Mouse (Mus musculus) heart, embryonic 15.5 days (tissue): Measurements from ENCODE around the gene Atg2a. TPM values are rescaled to one million over a fixed set of nuclear protein-coding genes. Genes with fewer than 3 reads are reported as not detected.
"Not testable (repeated sequence)": the region's sequence is repeated elsewhere in the genome, so short reads cannot be mapped to it uniquely, and the experiment has no call there.

Experiments
- ATAC-seq: fragments of 200-750 bp; cut with Nextera tagmentation; replicated peaks from 2 replicates; pipeline ENCODE4 v1.8.0; 2017; ENCODE audit warnings: low read depth, moderate TSS enrichment; ENCODE audit not compliant: insufficient number of reproducible peaks, insufficient read depth, low FRiP score
- H3K27ac ChIP-seq: fragments of 300-500 bp; sonication (generic); 2 replicates; pipeline ENCODE4 v1.5.1; 2015; ENCODE audit warnings: mild to moderate bottlenecking, inconsistent platforms
- H3K27me3 ChIP-seq: fragments of 300-500 bp; sonication (generic); 2 replicates; pipeline ENCODE4 v1.6.1; 2015; ENCODE audit warnings: inconsistent platforms
- H3K36me3 ChIP-seq: fragments of 300-500 bp; sonication (generic); 2 replicates; pipeline ENCODE4 v1.6.1; 2015; ENCODE audit warnings: mild to moderate bottlenecking, inconsistent platforms
- H3K4me1 ChIP-seq: fragments of 300-500 bp; sonication (generic); replicated peaks from 2 replicates; pipeline ENCODE4 v1.6.1; 2015; ENCODE audit warnings: inconsistent platforms
- H3K4me2 ChIP-seq: fragments of 300-500 bp; sonication (generic); 2 replicates; pipeline ENCODE4 v1.6.1; 2015; ENCODE audit warnings: inconsistent platforms, mild to moderate bottlenecking, moderate library complexity
- H3K4me3 ChIP-seq: fragments of 300-500 bp; sonication (generic); 2 replicates; pipeline ENCODE4 v1.5.1; 2015; ENCODE audit warnings: mild to moderate bottlenecking, inconsistent platforms
- H3K9ac ChIP-seq: fragments of 300-500 bp; sonication (generic); 2 replicates; pipeline ENCODE4 v1.6.1; 2015; ENCODE audit warnings: mild to moderate bottlenecking, inconsistent platforms
- H3K9me3 ChIP-seq: fragments of 300-500 bp; sonication (generic); replicated peaks from 2 replicates; pipeline ENCODE4 v1.6.1; 2016; ENCODE audit warnings: inconsistent platforms
- WGBS: fragments of 180-500 bp; shearing (Covaris S2); methylation state at CpG from one replicate; pipeline ENCODE4 v1.1.7; 2015; ENCODE audit warnings: mixed read lengths; 5-methylcytosine and 5-hydroxymethylcytosine counted together
- microRNA counts: library from miRNA; unstranded; fragments of <30 nt; microRNA quantifications from one replicate; lab custom pipeline; 2016
- microRNA-seq: library from miRNA; unstranded; fragments of <30 nt; microRNA quantifications from one replicate; pipeline ENCODE4, GENCODE M21; 2016
- polyA plus RNA-seq: library from polyadenylated mRNA; unstranded; fragments of >200 nt; fragmentation: Nextera tagmentation; extraction: Ambion mirVana; gene quantifications from 2 replicates; pipeline ENCODE4 v1.2.1, GENCODE M21; 2015

Gene Atg2a
- polyA plus RNA-seq, 1 experiment from 2014 or later = 6.7 TPM

- H3K9ac ChIP-seq = no peak overlapping the region
- WGBS = 80% methylated on average over 9 of the region's 9 CpGs
- H3K36me3 ChIP-seq = peaks cover 7% of the 10 kb centered on the region; the same call in 1 of the 2 replicates
- peak overlapping the region; percentile 78; the same call in 1 of the 2 replicates for H3K4me2 ChIP-seq
- H3K27ac ChIP-seq = no peak overlapping the region
- no peak overlapping the region for H3K4me3 ChIP-seq
- H3K4me1 ChIP-seq = peaks cover 31% of the 10 kb centered on the region
- H3K9me3 ChIP-seq = no peaks in the 10 kb centered on the region
- H3K27me3 ChIP-seq = no peaks in the 10 kb centered on the region
- no peak for ATAC-seq
These were observed 66.5 kb downstream of the Atg2a start for GRCm38 (mm10) chr19:6307733-6308531.

GRCm38 (mm10) chr19:6310181-6310580, 68.7 kb downstream of the Atg2a start:
- Histone ChIP-seq H3K4me2 (no peak overlapping the region), H3K36me3 (peaks cover 24% of the 10 kb centered on the region; the same call in 1 of the 2 replicates), H3K4me3 (no peak overlapping the region), H3K4me1 (peaks cover 21% of the 10 kb centered on the region), H3K9me3 (no peaks in the 10 kb centered on the region), H3K27ac (no peak overlapping the region), H3K9ac (no peak overlapping the region), H3K27me3 (no peaks in the 10 kb centered on the region)
- no peak for ATAC-seq
- WGBS = 88% methylated on average over 5 of the region's 5 CpGs

- Histone ChIP-seq H3K36me3 (peaks cover 38% of the 10 kb centered on the region; the same call in 1 of the 2 replicates), H3K4me1 (peaks cover 13% of the 10 kb centered on the region)
These were observed 70.3 kb downstream of the Atg2a start for GRCm38 (mm10) chr19:6311783-6312182.

More at GRCm38 (mm10) chr19:6311783-6312182, 70.3 kb downstream of the Atg2a start:
- not testable (repeated sequence) for H3K9me3 ChIP-seq, H3K4me2 ChIP-seq, H3K4me3 ChIP-seq, H3K27me3 ChIP-seq, ATAC-seq, H3K27ac ChIP-seq, H3K9ac ChIP-seq
- 85% methylated on average over 3 of the region's 3 CpGs for WGBS

MicroRNA genes within 50 kb of the gene (microRNA counts, 519-probe panel; counts per million panel counts)
- 2,124 counts per million, percentile 28 among the panel's probes with 10 or more counts for microRNA mmu-miR-192 (lab: Ali Mortazavi, UCI)

Small RNA genes within 50 kb of the gene (microRNA-seq; reads per million reads assigned to microRNA genes)
- gene Mir192 (55.5 reads per million, percentile 43 among the genes with 10 or more reads in this experiment), gene Mir194-2 (48.1 reads per million, percentile 42 among the genes with 10 or more reads in this experiment)

Other genes with a start within 250 kb of the Atg2a start
- 6.6 and 10.0 TPM in 2 replicates for gene Capn1, start 225.8 kb upstream of the Atg2a start, polyA plus RNA-seq
- gene Syvn1, start 195.1 kb upstream of the Atg2a start, polyA plus RNA-seq = 14.5 and 19.2 TPM in 2 replicates
- gene Mrpl49, start 183.9 kb upstream of the Atg2a start, polyA plus RNA-seq = 54.5 and 55.3 TPM in 2 replicates
- gene Fau, start 183.8 kb upstream of the Atg2a start, polyA plus RNA-seq = 434 and 453 TPM in 2 replicates
- gene Znhit2, start 180.5 kb upstream of the Atg2a start, polyA plus RNA-seq = 19.3 and 25.6 TPM in 2 replicates
- 5.4 and 11.3 TPM in 2 replicates for gene Tm7sf2, start 173.3 kb upstream of the Atg2a start, polyA plus RNA-seq
- gene Vps51, start 164.4 kb upstream of the Atg2a start, polyA plus RNA-seq = 35.6 and 51.9 TPM in 2 replicates
- not detected in 2 replicates for gene Tmem262, start 161.6 kb upstream of the Atg2a start, polyA plus RNA-seq
- gene Gm28374, start 159.4 kb upstream of the Atg2a start, polyA plus RNA-seq = 0.48 and 1.3 TPM in 2 replicates
- 39.1 and 53.1 TPM in 2 replicates for gene Zfpl1, start 156.7 kb upstream of the Atg2a start, polyA plus RNA-seq
- 19.6 and 27.2 TPM in 2 replicates for gene Cdca5, start 156.7 kb upstream of the Atg2a start, polyA plus RNA-seq
- 0.20 and 0.38 TPM in 2 replicates for gene AC131692.1, start 147.2 kb upstream of the Atg2a start, polyA plus RNA-seq
- 0.21 and 0.36 TPM in 2 replicates for gene Naaladl1, start 135.9 kb upstream of the Atg2a start, polyA plus RNA-seq
- 28.1 and 38.1 TPM in 2 replicates for gene Sac3d1, start 123.0 kb upstream of the Atg2a start, polyA plus RNA-seq
- gene Snx15, start 113.4 kb upstream of the Atg2a start, polyA plus RNA-seq = 19.8 and 25.9 TPM in 2 replicates
- gene Batf2, start 100.7 kb upstream of the Atg2a start, polyA plus RNA-seq = 0.23 TPM in 1 of 2 replicates, not detected in the other
- 74.7 and 81.8 TPM in 2 replicates for gene Arl2, start 100.1 kb upstream of the Atg2a start, polyA plus RNA-seq
- not detected in 2 replicates for gene Majin, start 57.3 kb upstream of the Atg2a start, polyA plus RNA-seq
- gene Gpha2, start 15.3 kb upstream of the Atg2a start, polyA plus RNA-seq = 0.57 TPM in 1 of 2 replicates, not detected in the other
- 21.4 and 28.1 TPM in 2 replicates for gene Ppp2r5b, start 5.8 kb upstream of the Atg2a start, polyA plus RNA-seq
- gene Ehd1, start 35.1 kb downstream of the Atg2a start, polyA plus RNA-seq = 54.1 and 66.8 TPM in 2 replicates
- 0.30 and 0.60 TPM in 2 replicates for gene Cdc42bpg, start 64.8 kb downstream of the Atg2a start, polyA plus RNA-seq
- 36.1 and 50.6 TPM in 2 replicates for gene Men1, start 93.3 kb downstream of the Atg2a start, polyA plus RNA-seq
- gene Map4k2, start 99.5 kb downstream of the Atg2a start, polyA plus RNA-seq = 12.6 and 17.9 TPM in 2 replicates
- 79.0 and 98.4 TPM in 2 replicates for gene Sf1, start 122.0 kb downstream of the Atg2a start, polyA plus RNA-seq
- 282 and 297 TPM in 2 replicates for gene Pygm, start 142.7 kb downstream of the Atg2a start, polyA plus RNA-seq
- gene Rasgrp2, start 157.7 kb downstream of the Atg2a start, polyA plus RNA-seq = 54.8 TPM in 2 replicates
- 0.47 and 0.60 TPM in 2 replicates for gene Nrxn2, start 177.1 kb downstream of the Atg2a start, polyA plus RNA-seq